Mouse (Mus musculus): Measurements from ENCODE around the gene Sel1l3. TPM values are rescaled to one million over a fixed set of nuclear protein-coding genes. Genes with fewer than 3 reads are reported as not detected.

Sel1l3 gene
- polyA plus RNA-seq, 1 experiment: 35.1 TPM

DNA sequence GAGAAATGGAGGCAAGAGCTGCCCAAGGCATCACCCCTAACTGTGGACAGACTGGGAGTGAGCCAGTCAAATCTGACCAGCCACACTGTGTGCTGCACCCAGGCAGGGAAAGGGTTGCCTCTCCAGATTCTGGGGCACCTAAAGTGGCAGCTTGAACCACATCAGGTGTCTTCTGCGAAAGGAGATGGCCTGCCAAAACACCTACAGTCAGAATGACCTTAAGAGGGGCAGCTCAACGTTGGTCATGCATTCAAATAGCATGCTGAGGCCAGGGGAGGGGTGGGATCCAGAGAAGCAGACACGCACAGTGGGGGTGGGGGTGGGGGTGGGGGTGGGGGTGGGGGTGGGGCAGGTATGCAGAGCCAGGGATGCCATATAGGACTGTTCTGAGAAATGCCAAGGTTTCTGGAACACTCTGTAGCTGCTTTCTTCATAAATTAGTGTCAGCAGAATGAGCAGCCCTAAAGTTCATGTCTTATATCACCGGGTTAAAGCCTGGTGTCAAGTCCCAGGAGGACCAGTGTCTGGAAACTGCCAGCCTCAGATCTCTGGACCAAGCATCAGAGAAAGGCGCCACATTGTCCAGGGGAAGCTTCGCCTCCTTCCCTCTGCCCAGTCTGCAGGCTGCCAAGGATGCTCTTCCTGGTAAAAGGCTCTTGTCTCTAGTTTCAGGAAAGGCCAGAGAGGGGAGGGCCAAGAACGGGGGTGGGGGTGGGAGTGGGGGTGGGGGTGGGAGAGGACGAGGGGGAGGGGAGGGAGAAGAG lies 65.4 kb downstream of the Sel1l3 start:
- Histone ChIP-seq H3K27me3 (ENCODE audit: control insufficient read depth, insufficient read depth, low read length) (no peaks in the 10 kb centered on the region), H3K36me3 (ENCODE audit: control insufficient read depth, insufficient read depth, low read length) (peaks cover 29% of the 10 kb centered on the region), H3K4me3 (ENCODE audit: low read depth, low read length) (no peak overlapping the region), H3K27ac (ENCODE audit: insufficient read depth, low read depth, low read length) (no peak overlapping the region), H3K4me1 (ENCODE audit: control insufficient read depth, insufficient read depth, insufficient read length, low read length) (no peaks in the 10 kb centered on the region)
- 70% methylated on average over 8 of the region's 8 CpGs for WGBS
- no peak for TF ChIP-seq CTCF (IDR thresholded peaks at IDR 0.05; ENCODE audit: extremely low read depth, insufficient read length, insufficient replicate concordance, low read depth, low read length)
- no peak for TF ChIP-seq POLR2A (IDR thresholded peaks at IDR 0.05; ENCODE audit: low read depth, low read length)

DNA sequence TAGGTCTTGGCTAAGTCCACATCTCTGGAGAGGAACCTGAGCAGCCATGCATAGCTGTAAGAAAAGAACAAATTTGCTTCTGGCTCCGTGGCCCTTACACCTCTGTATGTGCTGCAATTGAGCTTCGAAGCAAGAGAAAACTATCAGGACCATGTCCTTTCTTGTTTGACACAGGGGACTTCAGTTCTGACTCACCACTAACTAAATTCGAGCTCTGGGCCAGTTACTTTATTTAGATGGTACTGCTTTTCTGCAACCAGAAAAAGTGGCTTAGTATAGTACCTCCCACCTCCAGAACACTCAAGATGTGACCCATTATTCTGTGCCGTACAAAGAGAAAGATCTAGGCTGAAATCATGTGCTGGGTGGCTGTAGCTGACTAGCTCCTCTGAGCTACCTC lies 66.3 kb downstream of the Sel1l3 start:
- Histone ChIP-seq H3K4me3 (ENCODE audit: low read depth, low read length) (no peak overlapping the region), H3K27ac (ENCODE audit: insufficient read depth, low read depth, low read length) (no peak overlapping the region), H3K36me3 (ENCODE audit: control insufficient read depth, insufficient read depth, low read length) (peaks cover 33% of the 10 kb centered on the region), H3K4me1 (ENCODE audit: control insufficient read depth, insufficient read depth, insufficient read length, low read length) (no peaks in the 10 kb centered on the region), H3K27me3 (ENCODE audit: control insufficient read depth, insufficient read depth, low read length) (no peaks in the 10 kb centered on the region)
- WGBS: 89% methylated on average over 4 of the region's 4 CpGs
- TF ChIP-seq CTCF (IDR thresholded peaks at IDR 0.05; ENCODE audit: extremely low read depth, insufficient read length, insufficient replicate concordance, low read depth, low read length) (no peak), POLR2A (IDR thresholded peaks at IDR 0.05; ENCODE audit: low read depth, low read length) (no peak)

DNA sequence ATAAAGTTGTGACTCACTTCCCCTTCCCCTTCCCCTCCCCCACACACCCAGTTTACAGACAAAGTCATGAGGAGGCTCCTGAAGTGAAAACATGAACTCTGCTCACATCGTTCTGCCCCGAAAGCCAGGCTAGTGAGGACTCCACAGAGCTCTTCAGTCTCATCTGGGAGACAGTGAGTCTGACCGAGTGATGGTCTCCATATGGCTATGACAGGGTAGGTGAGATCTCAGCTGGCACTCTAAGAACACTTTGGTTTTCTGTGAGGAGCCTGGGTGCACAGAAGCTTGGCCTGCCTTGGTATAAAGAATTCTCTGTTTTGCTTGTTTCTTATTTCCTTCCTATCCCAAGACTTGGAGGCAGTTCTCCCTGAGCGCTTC lies 67.1 kb downstream of the Sel1l3 start:
- H3K27me3 ChIP-seq (ENCODE audit: control insufficient read depth, insufficient read depth, low read length): no peaks in the 10 kb centered on the region
- 84% methylated on average over 4 of the region's 4 CpGs for WGBS
- no peaks in the 10 kb centered on the region for H3K4me1 ChIP-seq (ENCODE audit: control insufficient read depth, insufficient read depth, insufficient read length, low read length)
- H3K4me3 ChIP-seq (ENCODE audit: low read depth, low read length): no peak overlapping the region
- no peak overlapping the region for H3K27ac ChIP-seq (ENCODE audit: insufficient read depth, low read depth, low read length)
- TF ChIP-seq POLR2A (IDR thresholded peaks at IDR 0.05; ENCODE audit: low read depth, low read length) (no peak), CTCF (IDR thresholded peaks at IDR 0.05; ENCODE audit: extremely low read depth, insufficient read length, insufficient replicate concordance, low read depth, low read length) (no peak)
- peaks cover 33% of the 10 kb centered on the region for H3K36me3 ChIP-seq (ENCODE audit: control insufficient read depth, insufficient read depth, low read length)

DNA sequence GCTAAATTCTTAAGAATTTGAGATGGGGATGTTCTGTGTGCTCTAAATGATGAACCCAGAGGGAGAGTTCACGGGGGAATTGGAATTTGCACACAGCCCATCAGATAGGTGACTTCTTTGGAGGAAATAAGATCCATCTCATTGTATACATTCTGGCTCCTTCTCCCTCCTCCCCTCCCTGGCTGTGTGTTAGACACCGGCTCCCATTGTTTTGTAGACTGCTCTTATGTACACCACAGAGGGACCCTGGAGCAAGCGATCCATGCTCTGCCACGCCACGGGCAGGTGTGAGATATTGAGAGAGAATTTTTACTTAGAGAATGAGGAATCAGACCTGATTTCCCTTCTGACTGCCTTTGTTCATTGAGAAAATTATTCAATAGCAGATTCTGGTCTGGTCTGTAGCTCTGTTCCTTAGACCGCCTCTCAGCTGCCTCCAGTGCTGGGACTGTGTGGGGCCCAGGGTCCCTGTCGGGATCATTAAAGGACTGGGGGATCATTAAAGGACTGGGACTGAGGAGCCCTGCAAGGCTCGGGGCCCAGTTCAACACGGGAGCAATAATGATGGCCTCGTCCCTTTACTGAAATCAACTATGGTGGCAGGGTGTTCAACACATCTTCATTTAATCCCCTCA lies 67.6 kb downstream of the Sel1l3 start:
- 82% methylated on average over 10 of the region's 10 CpGs for WGBS

GRCm38 (mm10) chr5:53142587-53142986 lies 71.1 kb downstream of the Sel1l3 start:
- Histone ChIP-seq H3K27me3 (ENCODE audit: control insufficient read depth, insufficient read depth, low read length) (no peaks in the 10 kb centered on the region), H3K4me1 (ENCODE audit: control insufficient read depth, insufficient read depth, insufficient read length, low read length) (no peaks in the 10 kb centered on the region), H3K36me3 (ENCODE audit: control insufficient read depth, insufficient read depth, low read length) (peaks cover 44% of the 10 kb centered on the region), H3K4me3 (ENCODE audit: low read depth, low read length) (no peak overlapping the region), H3K27ac (ENCODE audit: insufficient read depth, low read depth, low read length) (no peak overlapping the region)
- WGBS: 78% methylated on average over 5 of the region's 5 CpGs
- no peak for TF ChIP-seq POLR2A (IDR thresholded peaks at IDR 0.05; ENCODE audit: low read depth, low read length)
- no peak for TF ChIP-seq CTCF (IDR thresholded peaks at IDR 0.05; ENCODE audit: extremely low read depth, insufficient read length, insufficient replicate concordance, low read depth, low read length)

More for the DNA sequence above, 67.6 kb downstream of the Sel1l3 start:
- H3K4me3 ChIP-seq (ENCODE audit: low read depth, low read length): no peak overlapping the region
- TF ChIP-seq POLR2A (IDR thresholded peaks at IDR 0.05; ENCODE audit: low read depth, low read length) (no peak), CTCF (IDR thresholded peaks at IDR 0.05; ENCODE audit: extremely low read depth, insufficient read length, insufficient replicate concordance, low read depth, low read length) (no peak)
- H3K27ac ChIP-seq (ENCODE audit: insufficient read depth, low read depth, low read length): no peak overlapping the region
- peaks cover 31% of the 10 kb centered on the region for H3K36me3 ChIP-seq (ENCODE audit: control insufficient read depth, insufficient read depth, low read length)
- no peaks in the 10 kb centered on the region for H3K4me1 ChIP-seq (ENCODE audit: control insufficient read depth, insufficient read depth, insufficient read length, low read length)
- no peaks in the 10 kb centered on the region for H3K27me3 ChIP-seq (ENCODE audit: control insufficient read depth, insufficient read depth, low read length)

GRCm38 (mm10) chr5:53140158-53140927 lies 73.4 kb downstream of the Sel1l3 start:
- WGBS: 86% methylated on average over 8 of the region's 8 CpGs
- H3K4me3 ChIP-seq (ENCODE audit: low read depth, low read length): no peak overlapping the region
- H3K36me3 ChIP-seq (ENCODE audit: control insufficient read depth, insufficient read depth, low read length): peaks cover 48% of the 10 kb centered on the region
- H3K27ac ChIP-seq (ENCODE audit: insufficient read depth, low read depth, low read length): no peak overlapping the region
- TF ChIP-seq CTCF (IDR thresholded peaks at IDR 0.05; ENCODE audit: extremely low read depth, insufficient read length, insufficient replicate concordance, low read depth, low read length): no peak
- TF ChIP-seq POLR2A (IDR thresholded peaks at IDR 0.05; ENCODE audit: low read depth, low read length): no peak
- no peaks in the 10 kb centered on the region for H3K27me3 ChIP-seq (ENCODE audit: control insufficient read depth, insufficient read depth, low read length)
- H3K4me1 ChIP-seq (ENCODE audit: control insufficient read depth, insufficient read depth, insufficient read length, low read length): no peaks in the 10 kb centered on the region

GRCm38 (mm10) chr5:53139566-53139965 lies 74.2 kb downstream of the Sel1l3 start:
- WGBS: 67% methylated on average over 11 of the region's 11 CpGs

More at GRCm38 (mm10) chr5:53139566-53139965, 74.2 kb downstream of the Sel1l3 start:
- TF ChIP-seq CTCF (IDR thresholded peaks at IDR 0.05; ENCODE audit: extremely low read depth, insufficient read length, insufficient replicate concordance, low read depth, low read length): no peak
- no peak for TF ChIP-seq POLR2A (IDR thresholded peaks at IDR 0.05; ENCODE audit: low read depth, low read length)
- Histone ChIP-seq H3K4me1 (ENCODE audit: control insufficient read depth, insufficient read depth, insufficient read length, low read length) (no peaks in the 10 kb centered on the region), H3K36me3 (ENCODE audit: control insufficient read depth, insufficient read depth, low read length) (peaks cover 45% of the 10 kb centered on the region), H3K27ac (ENCODE audit: insufficient read depth, low read depth, low read length) (no peak overlapping the region), H3K4me3 (ENCODE audit: low read depth, low read length) (no peak overlapping the region), H3K27me3 (ENCODE audit: control insufficient read depth, insufficient read depth, low read length) (no peaks in the 10 kb centered on the region)
